Mouse (Mus musculus) erythroblast, adult 5-6 weeks (primary cell): ENCODE results near the gene Vamp3. TPM values are rescaled to one million over a fixed set of nuclear protein-coding genes. Genes with fewer than 3 reads are reported as not detected.

Source experiments
- total RNA-seq, 2 experiments: library from RNA; stranded (forward) in 1 of 2; stranded (reverse) in 1 of 2; fragments of 150-400 nt in 1 of 2; fragments of 200-764, 138-1000 nt in 1 of 2; gene quantifications; 2 replicates each; pipeline versions ENCODE4 v1.2.3 to v1.2.4; 2015 to 2017; ENCODE audit warnings: low replicate concordance in 2 of 2

The Vamp3 gene
- total RNA-seq, 2 experiments from 2014 or later, result 23.0 to 26.3 TPM

Other genes with a start within 250 kb of the Vamp3 start
- not detected in 2 replicates for gene Errfi1, start 204.0 kb downstream of the Vamp3 start, total RNA-seq (2015; ENCODE audit: low replicate concordance)
- 0.56 TPM in 1 of 2 replicates, not detected in the other for gene Errfi1, start 204.0 kb downstream of the Vamp3 start, total RNA-seq (2017; ENCODE audit: low replicate concordance)
- gene Park7, start 143.5 kb downstream of the Vamp3 start, total RNA-seq (2015; ENCODE audit: low replicate concordance), result 34.5 and 54.8 TPM in 2 replicates
- 63.8 and 70.5 TPM in 2 replicates for gene Park7, start 143.5 kb downstream of the Vamp3 start, total RNA-seq (2017; ENCODE audit: low replicate concordance)
- gene Tnfrsf9, start 143.4 kb downstream of the Vamp3 start, total RNA-seq (2015; ENCODE audit: low replicate concordance), result not detected in 2 replicates
- not detected in 2 replicates for gene Tnfrsf9, start 143.4 kb downstream of the Vamp3 start, total RNA-seq (2017; ENCODE audit: low replicate concordance)
- gene Uts2, start 60.9 kb downstream of the Vamp3 start, total RNA-seq (2015; ENCODE audit: low replicate concordance), result not detected in 2 replicates
- not detected in 2 replicates for gene Uts2, start 60.9 kb downstream of the Vamp3 start, total RNA-seq (2017; ENCODE audit: low replicate concordance)
- gene Per3, start 13.3 kb downstream of the Vamp3 start, total RNA-seq (2015; ENCODE audit: low replicate concordance), result 0.38 and 1.7 TPM in 2 replicates
- gene Per3, start 13.3 kb downstream of the Vamp3 start, total RNA-seq (2017; ENCODE audit: low replicate concordance), result 1.7 and 2.4 TPM in 2 replicates
- gene Gm13090, start 31.6 kb upstream of the Vamp3 start, total RNA-seq (2015; ENCODE audit: low replicate concordance), result not detected in 2 replicates
- not detected in 2 replicates for gene Gm13090, start 31.6 kb upstream of the Vamp3 start, total RNA-seq (2017; ENCODE audit: low replicate concordance)